Mouse (Mus musculus): ENCODE measurements around the gene Slc29a3. TPM values are rescaled to one million over a fixed set of nuclear protein-coding genes. Genes with fewer than 3 reads are reported as not detected.
"Not testable (repeated sequence)": the region's sequence is repeated elsewhere in the genome, so short reads cannot be mapped to it uniquely, and the experiment has no call there.

The Slc29a3 gene
- polyA plus RNA-seq, 1 experiment from 2014 or later: 143 TPM

DNA sequence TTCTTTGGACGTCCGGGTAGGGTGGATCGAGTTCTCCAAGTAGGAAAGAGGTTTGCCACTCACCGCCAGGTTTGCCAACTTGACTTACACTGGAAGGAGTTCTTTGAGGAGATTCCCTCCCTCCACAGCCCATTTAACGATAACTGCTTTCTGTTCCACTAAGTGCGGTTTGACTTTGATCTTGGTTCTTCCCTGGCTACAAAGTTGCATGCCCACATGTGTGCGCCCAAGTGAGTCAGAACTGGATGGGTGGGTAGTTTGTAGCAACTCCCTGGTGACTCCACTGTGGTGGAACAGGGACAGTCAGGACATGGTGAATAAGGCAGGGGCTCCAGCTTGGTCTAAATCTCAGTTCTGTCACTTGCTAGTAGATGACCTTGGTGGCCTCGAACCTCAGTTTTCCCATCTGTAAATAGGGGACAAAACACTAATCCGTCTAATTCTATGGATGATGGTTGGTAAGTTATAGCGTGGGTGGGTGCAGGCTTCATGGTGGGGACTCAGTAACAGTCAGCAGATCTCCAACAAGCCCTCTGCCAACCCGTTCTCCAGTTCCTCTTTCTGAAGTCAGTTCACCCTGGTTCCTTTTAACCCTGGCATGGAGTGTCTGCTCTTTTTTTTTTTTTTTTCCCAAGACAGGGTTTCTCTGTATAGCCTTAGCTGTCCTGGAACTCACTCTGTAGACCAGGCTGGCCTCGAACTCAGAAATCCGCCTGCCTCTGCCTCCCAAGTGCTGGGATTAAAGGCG is 7.9 kb downstream of the Slc29a3 start:
- Histone ChIP-seq H3K79me2 (ENCODE audit: inconsistent target) (peaks cover 97% of the 10 kb centered on the region), H3K36me3 (ENCODE audit: inconsistent target) (peaks cover 34% of the 10 kb centered on the region), H3K4me3 (ENCODE audit: inconsistent target) (no peak overlapping the region), H3K27ac (peak overlapping the region; percentile 88)
- 32% methylated on average over 12 of the region's 14 CpGs for WGBS (ENCODE audit: missing documents)

DNA sequence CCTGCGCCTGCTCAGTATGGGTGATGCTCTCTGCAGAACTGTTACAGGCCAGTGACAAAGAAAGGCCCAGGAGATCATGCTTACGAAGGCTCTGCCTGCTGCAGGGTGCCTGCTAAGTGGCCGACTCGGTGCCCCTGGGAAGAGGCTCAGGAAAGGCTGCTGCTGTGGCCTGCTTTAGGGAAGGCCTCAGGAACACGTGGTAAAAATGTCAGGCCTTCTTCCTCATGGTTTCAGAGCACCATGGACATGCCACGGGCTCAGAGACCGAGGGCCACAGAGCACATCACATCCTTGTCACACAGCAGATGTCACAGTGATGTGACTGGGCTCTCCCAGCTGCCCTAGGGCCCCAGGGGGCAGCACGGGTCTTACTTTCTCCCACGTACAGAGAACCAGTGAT is 8.9 kb downstream of the Slc29a3 start:
- peaks cover 97% of the 10 kb centered on the region for H3K79me2 ChIP-seq (ENCODE audit: inconsistent target)
- peaks cover 29% of the 10 kb centered on the region for H3K36me3 ChIP-seq (ENCODE audit: inconsistent target)
- H3K27ac ChIP-seq: peak overlapping the region; percentile 88
- H3K4me3 ChIP-seq (ENCODE audit: inconsistent target): no peak overlapping the region
- 69% methylated on average over 9 of the region's 9 CpGs for WGBS (ENCODE audit: missing documents)

- Histone ChIP-seq H3K4me3 (ENCODE audit: inconsistent target) (no peak overlapping the region), H3K79me2 (ENCODE audit: inconsistent target) (peaks cover 92% of the 10 kb centered on the region), H3K36me3 (ENCODE audit: inconsistent target) (peaks cover 26% of the 10 kb centered on the region), H3K27ac (no peak overlapping the region)
- WGBS (ENCODE audit: missing documents): 100% methylated on average over 6 of the region's 6 CpGs
Measured at GRCm38 (mm10) chr10:60742942-60743341, 9.7 kb downstream of the Slc29a3 start.

DNA sequence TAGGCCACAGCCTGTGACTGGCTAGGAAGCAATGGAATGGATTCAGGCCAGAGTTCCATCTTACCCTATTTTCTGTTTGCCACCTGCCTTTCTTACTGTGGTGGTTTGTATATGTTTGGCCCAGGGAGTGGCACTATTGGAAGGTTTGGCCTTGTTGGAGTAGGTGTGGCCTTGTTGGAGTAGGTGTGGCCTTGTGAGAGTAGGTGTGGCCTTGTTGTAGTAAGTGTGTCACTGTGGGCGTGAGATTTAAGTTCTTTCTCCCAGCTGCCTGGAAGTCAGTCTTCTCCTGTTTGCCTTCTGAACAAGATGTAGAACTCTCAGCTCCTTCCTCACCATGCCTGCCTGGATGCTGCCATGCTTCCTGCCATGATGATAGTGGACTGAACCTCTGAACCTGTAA is 10.3 kb downstream of the Slc29a3 start:
- H3K36me3 ChIP-seq (ENCODE audit: inconsistent target): peaks cover 27% of the 10 kb centered on the region
- H3K79me2 ChIP-seq (ENCODE audit: inconsistent target): peaks cover 91% of the 10 kb centered on the region
- no CpG with 5 or more reads among the region's 1 CpGs for WGBS (ENCODE audit: missing documents)
- not testable (repeated sequence) for H3K4me3 ChIP-seq (ENCODE audit: inconsistent target); H3K27ac ChIP-seq

- H3K27ac ChIP-seq: no peak overlapping the region
- no peak overlapping the region for H3K4me3 ChIP-seq (ENCODE audit: inconsistent target)
- peaks cover 33% of the 10 kb centered on the region for H3K36me3 ChIP-seq (ENCODE audit: inconsistent target)
- H3K79me2 ChIP-seq (ENCODE audit: inconsistent target): peaks cover 91% of the 10 kb centered on the region
- WGBS (ENCODE audit: missing documents): 49% methylated on average over 7 of the region's 7 CpGs
Measured at GRCm38 (mm10) chr10:60741435-60741834, 11.2 kb downstream of the Slc29a3 start.

GRCm38 (mm10) chr10:60739619-60740363 is 12.8 kb downstream of the Slc29a3 start:
- WGBS (ENCODE audit: missing documents): 4% methylated on average over 4 of the region's 4 CpGs
- H3K79me2 ChIP-seq (ENCODE audit: inconsistent target): peaks cover 93% of the 10 kb centered on the region
- peak overlapping the region; percentile 81 for H3K27ac ChIP-seq
- peaks cover 47% of the 10 kb centered on the region for H3K36me3 ChIP-seq (ENCODE audit: inconsistent target)
- no peak overlapping the region for H3K4me3 ChIP-seq (ENCODE audit: inconsistent target)

- no peak overlapping the region for H3K4me3 ChIP-seq (ENCODE audit: inconsistent target)
- peak overlapping the region; percentile 81 for H3K27ac ChIP-seq
- H3K36me3 ChIP-seq (ENCODE audit: inconsistent target): peaks cover 44% of the 10 kb centered on the region
- 11% methylated on average over 3 of the region's 9 CpGs for WGBS (ENCODE audit: missing documents)
- peaks cover 93% of the 10 kb centered on the region for H3K79me2 ChIP-seq (ENCODE audit: inconsistent target)
Measured at GRCm38 (mm10) chr10:60737886-60738640, 14.5 kb downstream of the Slc29a3 start.

DNA sequence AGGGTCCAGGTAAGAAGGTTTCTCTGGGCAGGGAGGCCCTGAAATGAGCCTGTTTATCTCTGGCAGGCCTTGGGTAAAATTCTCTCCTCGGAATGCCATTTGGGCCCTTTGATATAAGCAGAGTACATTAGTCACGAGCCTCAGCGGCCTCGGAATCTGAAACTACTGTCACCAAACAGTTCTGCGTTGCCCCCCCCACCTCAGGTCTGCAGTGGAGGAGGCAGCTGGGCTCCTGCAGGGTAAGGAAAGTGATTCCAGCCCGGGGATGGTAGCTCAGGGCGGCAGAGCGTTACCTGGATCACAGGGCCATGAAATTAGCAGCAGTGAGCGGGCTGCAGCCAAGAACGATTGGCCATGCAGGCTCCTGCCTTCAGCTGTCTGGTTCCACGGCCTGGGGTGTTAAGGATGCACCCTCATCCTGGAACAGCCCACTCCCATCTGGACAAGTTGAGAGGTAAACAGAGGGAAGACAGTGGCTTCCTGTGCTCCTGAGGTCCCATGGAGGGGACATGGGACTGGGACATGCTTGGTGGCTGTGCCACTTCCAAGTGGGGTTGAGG is 15.3 kb downstream of the Slc29a3 start:
- WGBS (ENCODE audit: missing documents): 92% methylated on average over 11 of the region's 11 CpGs
- peaks cover 93% of the 10 kb centered on the region; the same call in 1 of the 2 replicates for H3K79me2 ChIP-seq (ENCODE audit: inconsistent target)
- H3K4me3 ChIP-seq (ENCODE audit: inconsistent target): no peak overlapping the region
- peaks cover 35% of the 10 kb centered on the region for H3K36me3 ChIP-seq (ENCODE audit: inconsistent target)
- H3K27ac ChIP-seq: peak overlapping the region; percentile 81

GRCm38 (mm10) chr10:60735737-60736136 is 16.9 kb downstream of the Slc29a3 start:
- Histone ChIP-seq H3K79me2 (ENCODE audit: inconsistent target) (peaks cover 93% of the 10 kb centered on the region; the same call in 1 of the 2 replicates), H3K36me3 (ENCODE audit: inconsistent target) (peaks cover 38% of the 10 kb centered on the region), H3K27ac (no peak overlapping the region), H3K4me3 (ENCODE audit: inconsistent target) (no peak overlapping the region)
- WGBS (ENCODE audit: missing documents): 86% methylated on average over 1 of the region's 1 CpGs

DNA sequence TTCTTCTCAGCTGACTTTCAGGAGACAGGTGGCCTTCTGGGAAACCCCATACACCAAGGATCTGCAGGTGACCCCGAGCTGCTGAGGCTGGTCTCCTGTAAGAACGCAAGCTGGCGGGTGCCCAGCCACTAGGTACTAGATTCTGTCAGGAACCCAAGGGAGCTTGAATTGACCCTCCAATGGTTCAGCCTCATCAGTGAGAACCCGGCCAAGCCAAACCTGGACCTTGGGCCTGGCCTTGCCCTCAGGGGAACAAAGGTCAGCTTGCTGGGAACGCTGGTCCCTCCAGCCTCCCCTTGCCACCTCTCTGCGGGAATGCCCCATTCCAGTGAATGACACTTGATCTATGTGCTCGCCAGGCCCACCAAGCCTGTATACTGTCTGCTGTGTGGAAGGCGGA is 19.1 kb downstream of the Slc29a3 start:
- H3K27ac ChIP-seq: no peak overlapping the region
- peaks cover 94% of the 10 kb centered on the region; the same call in 1 of the 2 replicates for H3K79me2 ChIP-seq (ENCODE audit: inconsistent target)
- H3K4me3 ChIP-seq (ENCODE audit: inconsistent target): no peak overlapping the region
- peaks cover 56% of the 10 kb centered on the region for H3K36me3 ChIP-seq (ENCODE audit: inconsistent target)
- WGBS (ENCODE audit: missing documents): 90% methylated on average over 8 of the region's 8 CpGs

DNA sequence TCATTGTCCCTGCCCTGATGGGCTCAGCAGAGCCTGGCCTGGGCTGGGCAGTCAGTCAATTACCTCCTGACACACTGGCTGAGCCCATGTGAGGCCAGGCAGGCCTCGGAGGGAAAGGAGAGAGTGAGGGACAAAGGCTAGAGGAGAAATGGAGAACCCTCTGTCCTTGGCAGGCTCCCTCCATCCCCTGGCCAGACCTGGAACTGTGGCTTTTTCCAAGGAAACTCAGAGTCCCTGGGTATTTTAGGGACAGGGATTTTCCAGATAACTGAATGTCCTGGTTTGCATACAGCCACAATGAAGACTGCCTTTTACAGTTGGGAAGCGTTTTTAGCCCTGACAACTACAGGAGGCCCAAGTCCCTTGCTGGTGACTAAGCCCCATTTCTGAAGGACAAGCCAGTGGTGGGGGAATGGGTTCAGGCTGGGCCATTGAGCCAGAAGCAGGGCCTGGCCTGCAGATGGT is 20.2 kb downstream of the Slc29a3 start:
- 100% methylated on average over 1 of the region's 2 CpGs for WGBS (ENCODE audit: missing documents)
- no peak overlapping the region for H3K27ac ChIP-seq
- no peak overlapping the region for H3K4me3 ChIP-seq (ENCODE audit: inconsistent target)
- H3K79me2 ChIP-seq (ENCODE audit: inconsistent target): peaks cover 100% of the 10 kb centered on the region; the same call in 1 of the 2 replicates
- H3K36me3 ChIP-seq (ENCODE audit: inconsistent target): peaks cover 66% of the 10 kb centered on the region

DNA sequence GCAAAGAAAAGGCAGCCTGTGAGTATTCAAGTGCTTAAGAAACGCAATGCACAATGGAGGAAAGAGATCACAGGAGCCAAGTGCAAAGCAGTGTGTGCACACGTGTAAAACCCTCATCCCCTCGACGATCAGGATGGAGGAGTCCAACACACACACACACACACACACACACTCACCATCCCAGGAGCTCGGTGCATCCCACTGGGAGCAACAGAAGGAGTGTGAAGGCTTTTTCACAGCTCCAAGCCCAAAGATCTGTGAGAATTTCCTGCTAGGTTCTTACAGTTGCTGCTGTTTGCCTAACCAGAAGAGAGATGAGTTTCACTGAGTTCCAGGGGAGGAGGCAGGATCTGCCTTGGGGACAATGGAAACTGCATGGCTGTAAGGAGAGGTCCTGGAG is 20.9 kb downstream of the Slc29a3 start:
- peaks cover 65% of the 10 kb centered on the region for H3K36me3 ChIP-seq (ENCODE audit: inconsistent target)
- H3K4me3 ChIP-seq (ENCODE audit: inconsistent target): no peak overlapping the region
- H3K79me2 ChIP-seq (ENCODE audit: inconsistent target): peaks cover 98% of the 10 kb centered on the region; the same call in 1 of the 2 replicates
- 95% methylated on average over 4 of the region's 5 CpGs for WGBS (ENCODE audit: missing documents)
- no peak overlapping the region for H3K27ac ChIP-seq

- Histone ChIP-seq H3K4me3 (ENCODE audit: inconsistent target) (no peak overlapping the region), H3K36me3 (ENCODE audit: inconsistent target) (peaks cover 85% of the 10 kb centered on the region), H3K27ac (no peak overlapping the region), H3K79me2 (ENCODE audit: inconsistent target) (peaks cover 63% of the 10 kb centered on the region; the same call in 1 of the 2 replicates)
- WGBS (ENCODE audit: missing documents): 89% methylated on average over 5 of the region's 5 CpGs
Measured at GRCm38 (mm10) chr10:60727301-60727700, 25.3 kb downstream of the Slc29a3 start.

DNA sequence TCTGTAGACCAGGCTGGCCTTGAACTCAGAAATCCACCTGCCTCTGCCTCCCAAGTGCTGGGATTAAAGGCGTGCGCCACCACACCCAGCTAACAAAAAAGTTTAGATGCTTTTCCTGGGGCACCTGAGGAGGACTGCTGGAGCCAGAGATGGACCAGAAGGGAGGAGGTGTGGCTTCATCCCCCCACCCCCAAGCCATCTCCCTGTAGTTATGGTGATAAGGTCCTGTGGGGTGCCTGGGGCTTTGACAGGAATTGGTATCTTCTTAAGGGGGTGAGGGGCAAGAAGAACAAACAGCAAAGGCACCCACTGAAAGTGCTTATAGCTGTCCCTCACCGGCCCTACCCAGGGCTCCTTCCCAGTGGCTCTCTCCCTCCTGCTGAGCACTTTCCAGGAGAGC is 25.7 kb downstream of the Slc29a3 start:
- H3K79me2 ChIP-seq (ENCODE audit: inconsistent target): peaks cover 59% of the 10 kb centered on the region; the same call in 1 of the 2 replicates
- H3K36me3 ChIP-seq (ENCODE audit: inconsistent target): peaks cover 88% of the 10 kb centered on the region
- H3K27ac ChIP-seq: no peak overlapping the region
- no peak overlapping the region for H3K4me3 ChIP-seq (ENCODE audit: inconsistent target)
- 100% methylated on average over 3 of the region's 3 CpGs for WGBS (ENCODE audit: missing documents)

Measured in macrophage (primary cell).